Mouse (Mus musculus): ENCODE data around the gene Itprid2. TPM values are rescaled to one million over a fixed set of nuclear protein-coding genes. Genes with fewer than 3 reads are reported as not detected.

Itprid2 gene
- polyA plus RNA-seq, 1 experiment from 2014 or later = 2.3 TPM

DNA sequence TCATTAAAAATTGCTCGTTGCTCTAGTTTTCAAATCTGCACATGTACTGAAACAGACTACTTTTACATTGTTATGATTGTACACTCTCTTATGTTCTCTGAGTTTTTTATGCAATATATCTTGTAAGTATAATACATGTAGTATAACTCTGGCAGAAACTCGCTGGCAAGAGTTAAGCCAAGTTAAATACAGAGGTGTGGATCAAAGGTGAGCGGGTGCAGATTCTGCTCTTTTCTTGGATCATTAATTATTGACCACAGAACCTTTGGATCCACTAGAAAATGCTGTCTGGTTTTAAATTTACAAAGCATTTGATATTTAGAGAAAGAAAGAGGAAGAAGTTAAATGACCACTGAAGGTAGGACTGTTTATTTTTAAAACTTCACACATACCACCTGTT lies 16.5 kb downstream of the Itprid2 start:
- ATAC-seq (ENCODE audit: low read depth) = no peak
- no peak for DNase-seq
- Histone ChIP-seq H3K9ac (no peak overlapping the region), H3K27ac (no peak overlapping the region), H3K27me3 (no peaks in the 10 kb centered on the region), H3K4me1 (replicated peaks) (0 out of 2 replicates have a peak, but pooled peaks cover 3% of the 10 kb centered on the region), H3K4me3 (replicated peaks) (no peak overlapping the region), H3K36me3 (peaks cover 8% of the 10 kb centered on the region), H3K9me3 (replicated peaks) (no peaks in the 10 kb centered on the region), H3K4me2 (no peak overlapping the region)
- 65% methylated on average over 3 of the region's 3 CpGs for WGBS (ENCODE audit: insufficient replicate concordance)

DNA sequence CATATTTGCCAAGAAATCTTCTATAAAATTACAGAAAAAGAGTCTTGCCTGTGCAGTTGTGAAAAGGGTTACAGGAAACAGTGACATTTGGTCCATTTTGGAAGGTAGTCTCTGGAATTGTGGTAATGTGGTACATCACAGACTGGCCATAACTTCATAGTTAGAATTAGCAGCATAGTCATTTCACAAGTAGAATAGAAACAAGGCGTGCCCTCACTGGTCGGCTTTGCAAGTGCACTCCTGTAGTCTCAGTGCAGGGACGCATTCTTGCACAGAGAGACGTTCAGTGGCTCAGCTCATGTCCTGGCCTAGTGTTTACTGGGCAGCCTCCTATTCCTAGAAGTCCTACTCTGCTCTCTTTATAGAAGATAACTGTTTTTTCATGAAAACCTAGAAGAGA lies 17.4 kb downstream of the Itprid2 start:
- no peak overlapping the region for H3K4me3 ChIP-seq (replicated peaks)
- H3K4me2 ChIP-seq = no peak overlapping the region
- no peak overlapping the region for H3K27ac ChIP-seq
- peaks cover 16% of the 10 kb centered on the region for H3K36me3 ChIP-seq
- whole genome bisulfite sequencing (ENCODE audit: insufficient replicate concordance) = 78% methylated on average over 4 of the region's 4 CpGs
- H3K27me3 ChIP-seq = no peaks in the 10 kb centered on the region
- H3K9me3 ChIP-seq (replicated peaks) = no peaks in the 10 kb centered on the region
- no peaks in the 10 kb centered on the region for H3K4me1 ChIP-seq (replicated peaks)
- H3K9ac ChIP-seq = no peak overlapping the region
- ATAC-seq (ENCODE audit: low read depth) = no peak
- no peak for DNase-seq

DNA sequence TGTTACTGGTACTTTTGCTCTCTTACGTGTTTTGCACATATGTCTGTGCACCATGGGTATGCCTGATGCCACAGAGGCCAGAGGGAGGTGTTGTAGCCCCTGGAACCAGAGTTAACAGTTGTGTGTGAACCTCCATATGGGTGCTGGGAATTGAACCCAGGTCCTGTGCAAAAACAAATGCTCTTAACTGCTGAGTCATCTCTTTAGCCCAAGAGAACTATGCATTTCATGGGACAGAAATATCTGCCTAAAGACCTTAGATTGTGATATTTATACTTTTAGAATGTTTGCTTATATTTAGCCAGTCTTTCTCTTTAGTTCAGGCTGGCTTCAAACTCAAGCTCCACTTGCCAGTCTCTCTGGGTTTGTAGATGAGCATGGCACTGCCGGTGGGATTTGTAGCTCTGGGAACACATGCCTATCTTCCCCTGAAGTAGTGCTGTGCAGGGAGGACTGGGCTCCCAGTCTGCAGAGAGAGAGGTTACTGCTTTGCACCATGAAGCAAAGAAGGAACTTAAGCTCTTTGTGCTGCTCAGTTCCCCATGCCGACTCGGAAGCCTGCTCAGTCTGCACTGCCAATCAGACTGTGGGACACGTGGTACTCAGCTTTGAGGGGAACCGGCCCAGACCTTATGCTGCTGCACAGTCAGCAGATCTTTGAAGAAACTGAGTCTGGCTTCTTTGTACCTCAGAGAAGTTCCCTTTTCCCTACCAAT lies 18.1 kb downstream of the Itprid2 start:
- no peak overlapping the region for H3K27ac ChIP-seq
- no peaks in the 10 kb centered on the region for H3K9me3 ChIP-seq (replicated peaks)

DNA sequence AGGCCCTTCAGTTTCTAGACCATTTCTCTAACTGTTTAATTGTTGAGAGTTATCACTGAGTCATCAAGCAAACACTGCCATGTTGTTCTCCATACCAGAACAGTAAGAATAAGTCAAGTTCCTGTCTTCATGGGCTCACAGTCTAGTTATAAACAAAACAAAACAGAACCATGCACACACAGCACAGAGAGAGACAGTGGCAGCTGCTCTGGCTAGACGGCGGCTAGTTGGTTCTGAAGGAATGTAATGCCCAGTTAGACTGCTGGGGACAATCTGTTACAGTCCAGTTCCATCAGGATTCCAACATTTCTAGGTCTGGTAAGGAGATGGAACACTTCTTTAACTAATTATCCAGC lies 18.6 kb downstream of the Itprid2 start:
- peak; percentile 12; the same call in 1 of the 2 replicates for ATAC-seq (ENCODE audit: low read depth)
- H3K4me1 ChIP-seq (replicated peaks) = no peaks in the 10 kb centered on the region
- no peaks in the 10 kb centered on the region for H3K27me3 ChIP-seq
- no peak for DNase-seq
- no peak overlapping the region for H3K9ac ChIP-seq
- H3K9me3 ChIP-seq (replicated peaks) = no peaks in the 10 kb centered on the region
- no peak overlapping the region for H3K4me2 ChIP-seq
- H3K4me3 ChIP-seq (replicated peaks) = no peak overlapping the region
- peaks cover 29% of the 10 kb centered on the region for H3K36me3 ChIP-seq
- no peak overlapping the region for H3K27ac ChIP-seq
- 85% methylated on average over 2 of the region's 2 CpGs for WGBS (ENCODE audit: insufficient replicate concordance)

More for the DNA sequence above, 18.1 kb downstream of the Itprid2 start:
- no peaks in the 10 kb centered on the region for H3K27me3 ChIP-seq
- H3K4me2 ChIP-seq = no peak overlapping the region
- no peak overlapping the region for H3K9ac ChIP-seq
- no peak overlapping the region for H3K4me3 ChIP-seq (replicated peaks)
- DNase-seq (no peak), ATAC-seq (ENCODE audit: low read depth) (peak; percentile 57)
- no peaks in the 10 kb centered on the region for H3K4me1 ChIP-seq (replicated peaks)
- 54% methylated on average over 6 of the region's 6 CpGs for WGBS (ENCODE audit: insufficient replicate concordance)
- peaks cover 23% of the 10 kb centered on the region for H3K36me3 ChIP-seq

DNA sequence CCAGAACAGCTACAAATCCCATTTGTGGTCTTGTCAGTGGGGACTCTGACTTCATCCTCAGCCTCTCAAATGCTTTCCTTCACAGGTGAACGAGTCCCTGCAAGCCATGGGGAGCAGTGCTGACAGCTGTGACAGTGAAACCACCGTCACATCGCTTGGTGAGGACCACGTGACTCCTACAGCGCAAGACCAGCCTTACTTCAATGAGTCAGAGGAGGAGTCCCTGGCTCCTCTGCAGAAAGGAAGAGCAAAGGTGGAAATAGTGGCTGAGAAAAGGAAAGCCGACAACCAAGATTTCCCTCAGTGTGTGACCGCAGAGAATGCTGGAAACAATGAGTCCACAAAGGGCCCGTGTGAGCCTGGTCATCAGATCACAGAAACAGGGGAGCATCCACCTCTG lies 21.9 kb downstream of the Itprid2 start:
- Histone ChIP-seq H3K4me1 (replicated peaks) (no peaks in the 10 kb centered on the region), H3K36me3 (peaks cover 49% of the 10 kb centered on the region), H3K27me3 (no peaks in the 10 kb centered on the region), H3K9ac (no peak overlapping the region), H3K4me2 (no peak overlapping the region), H3K4me3 (replicated peaks) (no peak overlapping the region), H3K27ac (no peak overlapping the region), H3K9me3 (replicated peaks) (no peaks in the 10 kb centered on the region)
- WGBS (ENCODE audit: insufficient replicate concordance) = 80% methylated on average over 8 of the region's 8 CpGs
- DNase-seq (no peak), ATAC-seq (ENCODE audit: low read depth) (no peak)

DNA sequence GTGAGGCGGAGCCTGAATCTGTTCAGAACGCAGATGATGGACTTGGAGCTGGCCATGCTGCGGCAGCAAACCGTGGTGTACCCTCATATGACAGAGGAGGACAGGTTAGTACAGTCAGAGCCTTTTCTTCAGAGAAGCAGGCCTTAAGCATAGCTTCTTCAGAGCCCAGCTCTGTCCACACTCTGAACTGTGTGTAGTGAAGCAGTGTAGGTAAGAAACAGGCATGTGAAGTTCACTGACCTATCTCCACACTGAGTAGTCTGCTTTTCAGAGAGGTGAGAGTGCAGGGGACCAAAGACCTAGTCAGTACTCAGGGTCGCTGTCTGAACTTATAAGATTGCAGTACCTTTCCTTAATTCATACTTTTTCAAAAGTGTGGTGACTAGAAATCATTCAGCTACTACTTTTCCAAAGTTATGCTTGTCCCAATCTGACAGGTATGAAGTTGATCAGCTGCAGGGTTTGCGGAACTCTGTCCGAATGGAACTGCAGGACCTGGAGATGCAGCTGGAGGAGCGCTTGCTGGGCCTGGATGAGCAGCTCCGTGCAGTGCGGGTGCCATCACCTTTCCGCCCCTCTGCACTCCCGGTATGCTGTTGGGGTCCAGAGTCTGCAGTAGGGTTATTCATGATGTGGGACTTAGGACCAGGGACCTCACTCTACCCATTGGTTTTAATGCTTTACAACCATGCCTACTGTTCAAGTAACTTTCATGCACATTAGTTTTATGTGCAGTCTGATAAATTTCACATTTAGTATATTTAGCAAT lies 25.4 kb downstream of the Itprid2 start:
- Histone ChIP-seq H3K27me3 (no peaks in the 10 kb centered on the region), H3K36me3 (peaks cover 61% of the 10 kb centered on the region), H3K27ac (no peak overlapping the region), H3K9ac (no peak overlapping the region), H3K4me3 (replicated peaks) (no peak overlapping the region), H3K9me3 (replicated peaks) (no peaks in the 10 kb centered on the region), H3K4me2 (no peak overlapping the region), H3K4me1 (replicated peaks) (no peaks in the 10 kb centered on the region)
- ATAC-seq (ENCODE audit: low read depth) (no peak), DNase-seq (no peak)
- WGBS (ENCODE audit: insufficient replicate concordance) = 84% methylated on average over 12 of the region's 12 CpGs

DNA sequence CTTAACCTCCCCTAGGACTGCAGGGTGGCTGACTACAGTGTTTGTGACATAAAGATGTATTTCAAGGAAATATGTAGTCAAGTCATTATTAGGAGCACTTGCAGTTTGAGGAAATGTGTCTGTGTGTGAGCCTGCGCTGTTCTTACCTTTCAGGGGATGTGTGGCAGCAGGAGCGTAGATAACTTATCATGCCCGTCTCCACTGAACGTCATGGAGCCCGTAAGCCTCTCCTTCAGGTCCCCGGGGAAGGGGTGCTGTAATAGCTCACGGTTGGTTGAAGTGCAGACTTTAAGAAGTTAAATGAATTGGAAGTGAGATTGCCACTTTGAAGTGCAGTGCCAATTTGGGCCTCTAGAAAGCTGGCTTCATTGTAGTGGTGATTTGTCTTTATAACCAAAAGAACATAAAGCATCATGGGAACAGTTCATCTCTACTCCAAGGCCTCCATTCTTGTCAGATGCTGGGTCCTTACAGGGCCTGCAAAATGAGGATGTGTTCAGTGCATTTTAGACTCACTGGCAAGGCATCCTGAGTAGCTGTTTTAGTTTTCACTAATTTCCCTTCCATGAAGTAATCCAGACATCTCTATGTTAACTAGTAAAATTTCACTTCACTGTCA lies 26.4 kb downstream of the Itprid2 start:
- H3K4me2 ChIP-seq = no peak overlapping the region
- H3K9ac ChIP-seq = no peak overlapping the region
- no peak overlapping the region for H3K4me3 ChIP-seq (replicated peaks)
- no peak for DNase-seq
- no peaks in the 10 kb centered on the region for H3K4me1 ChIP-seq (replicated peaks)
- H3K36me3 ChIP-seq = peaks cover 57% of the 10 kb centered on the region
- no peak for ATAC-seq (ENCODE audit: low read depth)
- no peaks in the 10 kb centered on the region for H3K27me3 ChIP-seq
- WGBS (ENCODE audit: insufficient replicate concordance) = 69% methylated on average over 7 of the region's 7 CpGs
- no peaks in the 10 kb centered on the region for H3K9me3 ChIP-seq (replicated peaks)
- H3K27ac ChIP-seq = no peak overlapping the region

DNA sequence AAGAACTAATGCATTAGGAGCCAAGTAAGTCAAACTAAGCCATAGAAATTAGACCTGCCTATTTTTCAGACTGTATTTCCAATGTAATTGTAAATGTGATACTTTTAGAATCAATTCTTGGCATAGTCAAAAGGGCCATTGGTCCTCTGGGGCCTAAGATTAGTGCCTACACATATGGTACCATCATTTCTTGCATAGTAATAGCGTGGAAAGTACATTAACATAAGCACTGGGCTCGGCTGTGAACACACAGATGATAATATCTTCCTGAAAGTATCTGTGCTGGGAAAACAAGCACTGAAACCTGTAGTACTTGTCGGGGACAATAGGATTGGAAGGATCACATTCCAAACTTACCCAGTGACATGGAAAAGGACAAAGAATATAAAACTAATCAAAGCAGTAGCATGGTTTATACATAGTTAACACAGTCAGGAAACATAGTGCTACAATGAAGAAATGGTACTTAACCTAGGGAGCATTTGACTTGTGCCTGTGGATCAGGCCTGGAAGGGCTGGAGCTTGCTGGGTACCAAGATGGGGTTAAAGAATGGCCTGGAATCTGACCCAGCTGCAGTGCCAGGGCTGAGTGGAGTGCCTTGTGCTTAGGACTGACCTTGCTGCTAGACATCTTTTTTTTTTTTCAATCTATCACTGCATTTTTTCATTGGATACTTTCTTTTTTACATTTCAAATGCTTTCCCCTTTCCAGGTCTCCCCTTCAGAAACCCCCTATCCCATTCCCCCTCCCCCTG lies 29.6 kb downstream of the Itprid2 start:
- 70% methylated on average over 3 of the region's 3 CpGs for WGBS (ENCODE audit: insufficient replicate concordance)
- no peak for ATAC-seq (ENCODE audit: low read depth)

DNA sequence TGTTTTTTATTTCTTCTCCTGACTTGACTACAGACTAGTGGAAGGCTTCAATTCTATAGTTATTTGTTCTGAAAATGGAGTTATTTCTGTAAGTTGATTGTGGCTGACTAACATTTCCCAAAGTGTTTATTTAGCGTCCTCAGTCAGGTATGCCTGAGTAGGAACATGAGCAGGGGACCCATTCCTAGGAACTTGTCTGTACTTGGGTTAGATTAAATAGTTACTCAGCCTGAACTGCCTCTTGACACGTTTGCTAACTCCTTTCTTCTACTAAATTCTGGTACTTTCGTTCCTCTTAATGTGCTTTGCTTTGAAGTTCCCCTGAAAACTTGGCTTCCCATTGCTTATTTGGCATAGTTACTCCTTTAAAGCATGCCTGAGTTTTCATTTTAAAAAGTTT lies 30.3 kb downstream of the Itprid2 start:
- Histone ChIP-seq H3K27ac (no peak overlapping the region), H3K4me1 (replicated peaks) (no peaks in the 10 kb centered on the region), H3K9me3 (replicated peaks) (no peaks in the 10 kb centered on the region), H3K27me3 (no peaks in the 10 kb centered on the region), H3K9ac (no peak overlapping the region), H3K4me3 (replicated peaks) (no peak overlapping the region), H3K4me2 (no peak overlapping the region), H3K36me3 (peaks cover 22% of the 10 kb centered on the region)
- no peak for ATAC-seq (ENCODE audit: low read depth)
- WGBS (ENCODE audit: insufficient replicate concordance) = 66% methylated on average over 3 of the region's 3 CpGs
- no peak for DNase-seq

More for the DNA sequence above, 29.6 kb downstream of the Itprid2 start:
- Histone ChIP-seq H3K27me3 (no peaks in the 10 kb centered on the region), H3K9ac (no peak overlapping the region), H3K27ac (no peak overlapping the region), H3K9me3 (replicated peaks) (no peaks in the 10 kb centered on the region), H3K36me3 (peaks cover 27% of the 10 kb centered on the region), H3K4me3 (replicated peaks) (no peak overlapping the region), H3K4me1 (replicated peaks) (no peaks in the 10 kb centered on the region), H3K4me2 (no peak overlapping the region)
- no peak for DNase-seq

DNA sequence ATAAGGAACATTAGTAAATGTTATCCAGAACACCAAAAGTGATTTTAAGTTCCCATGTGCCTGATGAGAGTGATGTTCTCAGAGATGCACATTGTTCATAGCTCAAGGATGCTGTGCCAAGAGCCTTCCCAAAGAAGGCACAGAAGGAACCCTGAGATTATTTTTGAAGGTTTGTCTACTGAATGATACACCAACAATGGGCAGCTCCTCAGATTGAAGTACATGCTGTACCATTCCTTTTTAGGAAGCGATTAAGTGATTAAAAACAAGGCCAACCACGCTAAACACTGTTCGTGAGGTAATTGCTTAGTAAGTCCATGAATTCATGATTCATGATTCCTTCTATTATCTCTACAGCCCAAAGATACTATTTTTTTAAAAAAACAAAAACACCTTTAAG lies 40.1 kb downstream of the Itprid2 start:
- H3K36me3 ChIP-seq = no peaks in the 10 kb centered on the region; the same call in 1 of the 2 replicates
- H3K4me3 ChIP-seq (replicated peaks) = no peak overlapping the region
- WGBS (ENCODE audit: insufficient replicate concordance) = 77% methylated on average over 3 of the region's 3 CpGs
- H3K4me1 ChIP-seq (replicated peaks) = no peaks in the 10 kb centered on the region
- H3K27me3 ChIP-seq = no peaks in the 10 kb centered on the region
- no peak overlapping the region for H3K4me2 ChIP-seq
- H3K9me3 ChIP-seq (replicated peaks) = no peaks in the 10 kb centered on the region
- H3K9ac ChIP-seq = no peak overlapping the region
- H3K27ac ChIP-seq = no peak overlapping the region
- no peak for ATAC-seq (ENCODE audit: low read depth)
- DNase-seq = no peak

DNA sequence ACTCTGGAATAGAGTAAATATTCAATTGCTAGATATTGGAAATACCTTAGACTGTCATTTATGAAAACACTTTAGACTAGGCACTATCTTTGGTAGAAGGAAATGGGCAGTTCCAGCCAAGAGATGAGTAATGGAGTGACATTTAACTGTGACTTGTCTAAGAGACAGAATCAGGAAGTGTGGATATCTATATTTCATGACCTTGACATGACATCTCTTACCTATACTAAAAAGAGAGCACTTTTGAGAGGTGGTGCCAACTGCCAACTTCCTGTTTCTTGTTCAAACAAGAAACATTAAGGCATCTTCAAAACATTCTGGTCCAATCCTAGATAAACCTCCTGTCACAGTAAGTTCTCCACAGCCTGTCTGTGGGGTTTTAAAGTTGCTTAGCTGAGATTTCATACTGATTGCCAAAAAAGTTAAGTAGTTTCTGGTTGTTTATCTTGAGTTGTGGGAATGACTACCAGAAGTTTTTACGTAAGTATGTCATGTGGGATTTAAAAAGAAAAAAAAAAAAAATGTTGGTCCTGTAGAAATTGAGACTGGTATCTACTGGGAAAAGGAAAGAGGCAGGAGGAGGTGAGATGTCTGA lies 42.6 kb downstream of the Itprid2 start:
- Histone ChIP-seq H3K4me3 (replicated peaks) (no peak overlapping the region), H3K27ac (no peak overlapping the region), H3K27me3 (no peaks in the 10 kb centered on the region), H3K4me1 (replicated peaks) (no peaks in the 10 kb centered on the region), H3K4me2 (no peak overlapping the region), H3K9ac (no peak overlapping the region), H3K9me3 (replicated peaks) (no peaks in the 10 kb centered on the region), H3K36me3 (no peaks in the 10 kb centered on the region; the same call in 1 of the 2 replicates)
- DNase-seq = no peak
- no peak for ATAC-seq (ENCODE audit: low read depth)
- 44% methylated on average over 1 of the region's 1 CpGs for WGBS (ENCODE audit: insufficient replicate concordance)

Measured in liver, embryonic 13.5 days (tissue).